Mouse (Mus musculus) monocyte, adult 2 months (primary cell): ENCODE results near the gene Baiap2l1.
"Not testable (repeated sequence)": the region's sequence is repeated elsewhere in the genome, so short reads cannot be mapped to it uniquely, and the experiment has no call there.

Source experiments
- DNase-seq, 2 experiments: peaks; one replicate each; pipeline ENCODE4 v3.0.0; 2022; ENCODE audit warnings: low spot score in 2 of 2, low read depth in 1 of 2

The Baiap2l1 gene

DNA sequence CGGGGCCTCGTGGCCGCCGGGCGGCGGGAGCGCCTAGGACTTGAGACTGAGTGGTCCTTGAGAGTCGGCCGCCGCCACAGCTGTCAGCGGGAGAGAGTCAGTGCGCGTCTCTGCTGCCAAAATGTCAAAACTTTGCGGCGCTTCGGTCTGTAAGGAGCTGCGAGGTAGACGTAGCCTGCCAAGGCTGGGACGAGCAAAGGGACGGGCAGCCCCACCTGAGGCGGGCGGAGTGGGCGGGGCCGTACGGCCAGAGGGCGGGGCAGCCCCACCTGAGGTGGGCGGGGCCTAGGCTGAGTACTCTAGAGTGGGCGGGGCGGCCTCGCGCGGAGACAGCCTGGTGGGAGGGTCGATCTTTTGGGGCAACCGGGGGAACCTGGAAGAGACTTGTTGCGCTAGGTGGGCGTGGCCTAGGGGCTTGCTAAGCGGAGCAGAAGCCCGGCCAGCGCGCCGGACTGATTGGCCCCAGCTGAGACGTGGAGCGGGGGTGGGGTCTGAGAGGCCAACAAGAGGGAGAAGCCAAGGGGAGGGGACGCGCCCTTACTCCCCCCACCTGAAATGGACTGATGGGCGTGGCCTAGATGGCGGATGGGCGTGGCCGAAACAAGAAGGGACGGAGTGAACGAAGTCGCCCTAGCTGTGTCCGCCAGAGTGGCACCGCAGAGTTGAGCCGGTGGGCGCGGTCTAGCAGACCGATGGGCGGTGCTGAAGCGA lies at the start of gene Baiap2l1:
Baiap2l1 (minus strand) TSS at position 232 of the 711 bp plus-strand sequence.
- peak; percentile 9 to 23 for DNase-seq

DNA sequence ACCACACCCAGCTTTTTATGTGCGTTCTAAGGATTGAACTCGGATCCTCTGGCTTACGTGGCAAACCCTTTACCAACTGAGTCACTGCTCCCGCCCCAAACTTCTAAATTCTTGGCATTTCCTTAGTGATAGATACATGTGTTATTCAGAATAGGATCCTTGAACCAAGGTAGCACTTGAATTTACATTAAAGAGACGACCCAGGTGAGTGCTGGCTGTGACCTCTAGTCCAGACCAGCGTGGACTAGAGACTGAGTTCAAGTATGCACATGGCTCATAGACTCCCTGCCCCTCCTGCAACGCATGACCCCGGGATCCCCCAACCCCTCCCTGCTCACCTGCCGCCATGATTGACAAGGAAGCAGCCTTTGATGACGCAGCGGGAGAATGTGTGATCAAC lies 48.3 kb upstream of the Baiap2l1 start:
- no peak for DNase-seq

DNA sequence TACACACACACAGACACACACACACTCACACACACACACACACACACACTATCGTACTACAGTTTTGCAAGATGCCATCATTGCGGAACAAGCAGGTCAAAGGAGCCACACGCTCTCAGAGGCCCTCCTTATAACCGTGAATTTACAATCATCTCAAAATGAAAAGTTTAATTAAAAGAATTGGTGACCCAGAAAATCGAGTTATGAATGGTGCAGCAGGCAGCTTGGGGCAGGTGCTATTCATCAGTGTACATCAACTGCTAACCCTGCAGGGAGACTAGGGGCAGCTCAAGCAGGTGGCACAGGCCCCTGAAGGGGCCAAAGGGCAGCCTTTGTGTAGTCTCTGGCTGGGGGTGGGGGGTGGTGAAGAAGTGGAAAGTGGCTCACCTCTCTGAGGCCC lies 42.9 kb upstream of the Baiap2l1 start:
- no peak for DNase-seq

DNA sequence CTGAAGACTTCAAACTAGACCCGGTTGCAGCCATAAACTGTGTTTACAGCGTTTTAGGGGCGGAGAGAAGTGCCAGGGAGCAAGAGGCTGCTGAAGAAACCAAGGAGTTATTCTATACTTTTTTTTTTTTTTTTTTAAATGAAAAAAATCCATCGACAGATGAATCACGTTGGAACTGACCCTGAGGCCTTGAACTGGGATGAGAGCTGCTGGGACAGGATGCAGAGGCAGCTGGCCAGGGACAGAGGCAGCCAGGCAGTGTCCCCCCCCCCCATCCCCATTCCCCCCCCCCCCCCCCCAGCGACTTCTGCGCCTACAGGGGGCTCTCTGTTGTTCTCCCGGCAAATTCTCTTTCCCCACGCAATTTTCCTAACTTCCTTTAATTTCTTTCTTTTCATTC lies 39.7 kb upstream of the Baiap2l1 start:
- DNase-seq, result no peak

DNA sequence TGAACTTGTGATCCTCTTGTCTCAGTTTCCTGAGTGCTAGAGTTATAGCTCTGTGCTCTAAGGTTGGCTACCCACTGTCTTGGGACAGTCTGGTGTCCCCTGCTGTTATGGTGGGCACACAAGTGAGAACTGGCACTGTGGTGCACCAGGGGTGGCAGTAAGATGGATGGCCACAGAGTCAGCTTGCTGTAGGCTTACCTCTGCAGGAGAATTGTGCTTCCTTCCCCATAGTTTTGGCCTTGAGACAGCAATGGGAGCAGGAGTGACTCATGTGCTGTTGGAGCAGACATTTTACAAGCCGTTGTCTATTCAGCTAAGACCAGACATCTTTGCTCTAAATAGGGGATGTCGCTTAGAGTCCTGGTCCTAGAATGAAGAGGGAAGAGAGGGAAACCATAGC lies 36.2 kb upstream of the Baiap2l1 start:
- no peak for DNase-seq

DNA sequence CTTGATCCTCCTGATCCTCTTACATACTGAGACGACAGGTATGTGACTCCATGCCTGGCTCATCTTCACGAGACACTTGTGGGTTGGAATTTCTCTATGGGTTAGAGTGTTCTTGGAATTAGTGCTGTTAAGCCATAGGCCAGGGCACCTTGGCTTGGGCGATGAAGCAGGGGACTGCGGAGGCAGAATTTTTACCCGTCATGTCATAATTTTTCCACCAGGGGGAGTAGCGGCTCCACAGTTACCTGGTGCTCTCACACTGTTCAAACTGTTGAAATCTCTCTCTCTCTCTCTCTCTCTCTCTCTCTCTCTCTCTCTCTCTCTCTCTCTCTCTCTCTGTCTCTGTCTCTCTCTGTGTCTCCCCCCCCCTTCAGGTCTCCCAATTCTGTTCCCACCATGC lies 29.9 kb upstream of the Baiap2l1 start:
- no peak for DNase-seq

DNA sequence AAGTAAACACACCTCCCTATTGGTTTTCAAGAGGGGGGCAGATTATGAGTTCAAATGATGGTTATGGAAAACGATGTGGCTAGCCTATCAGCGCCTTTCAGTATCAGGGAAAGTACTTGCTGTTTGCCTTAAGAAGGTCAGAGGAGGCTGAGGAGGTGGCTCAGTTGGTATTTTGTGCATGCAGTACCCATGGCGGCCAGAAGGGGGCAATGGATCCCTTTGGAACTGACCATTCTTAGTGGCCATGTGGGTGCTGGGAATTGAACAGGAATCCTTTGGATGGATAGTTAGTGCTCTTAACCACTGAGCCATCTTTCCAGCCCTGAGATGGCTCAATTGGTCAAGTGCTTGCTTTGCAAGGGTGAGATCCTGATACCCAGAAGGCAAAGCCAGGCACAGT lies 26.0 kb upstream of the Baiap2l1 start:
- no peak for DNase-seq

DNA sequence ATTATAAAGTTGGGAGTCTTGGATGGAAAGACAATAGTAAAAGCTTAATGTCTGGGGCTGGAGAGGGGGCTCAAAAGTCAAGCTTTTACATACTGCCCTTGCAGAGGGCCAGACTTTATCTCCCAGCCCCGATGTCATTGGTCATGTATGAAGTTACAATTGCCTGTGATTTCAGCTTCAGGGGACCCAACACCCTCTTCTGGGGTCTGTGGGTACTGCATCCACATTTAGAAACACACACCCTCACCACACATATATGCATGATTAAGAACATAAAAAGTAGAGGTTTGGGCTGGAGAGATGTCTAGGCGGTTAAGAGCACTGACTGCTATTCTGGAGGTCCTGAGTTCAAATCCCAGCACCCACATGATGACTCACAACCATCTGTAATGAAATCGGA lies 23.9 kb upstream of the Baiap2l1 start:
- DNase-seq, result no peak

DNA sequence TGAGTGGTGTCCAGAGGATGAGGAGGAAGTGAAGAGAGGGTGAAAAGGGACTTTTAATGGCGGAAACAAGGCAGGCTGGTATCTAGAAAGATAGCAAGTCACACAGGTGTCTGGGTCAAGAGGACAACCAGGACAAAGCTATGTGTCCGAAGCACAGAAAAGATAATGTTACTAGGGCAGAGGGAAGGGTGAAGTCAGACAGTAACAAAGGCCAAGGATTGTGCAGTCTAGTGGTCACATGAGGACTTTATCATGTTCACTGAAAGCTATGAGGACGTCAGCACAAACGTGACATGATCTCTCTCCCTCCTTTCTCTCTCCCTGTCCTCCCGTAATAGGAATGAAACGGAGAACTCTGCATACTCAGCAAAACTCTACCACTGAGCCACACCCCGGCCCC lies 22.8 kb upstream of the Baiap2l1 start:
- DNase-seq, result no peak

DNA sequence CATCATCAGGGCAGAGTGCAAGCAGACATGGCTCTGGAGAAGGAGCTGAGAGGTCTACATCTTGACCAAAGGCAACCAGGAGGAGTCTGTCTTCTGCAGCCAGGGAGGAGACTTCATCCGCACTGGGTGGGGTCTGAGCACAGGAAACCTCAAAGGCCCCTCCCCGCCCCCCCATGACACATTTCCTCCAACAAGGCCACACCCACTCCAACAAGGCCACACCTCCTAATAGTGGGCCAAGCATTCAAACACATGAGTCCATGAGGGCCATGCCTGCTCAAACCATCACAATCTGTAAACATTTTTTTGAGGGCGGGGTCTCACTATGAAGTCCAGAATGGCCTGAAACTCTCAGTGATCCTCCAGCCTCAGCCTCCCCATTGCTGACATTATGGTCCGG lies 21.5 kb upstream of the Baiap2l1 start:
- no peak for DNase-seq

DNA sequence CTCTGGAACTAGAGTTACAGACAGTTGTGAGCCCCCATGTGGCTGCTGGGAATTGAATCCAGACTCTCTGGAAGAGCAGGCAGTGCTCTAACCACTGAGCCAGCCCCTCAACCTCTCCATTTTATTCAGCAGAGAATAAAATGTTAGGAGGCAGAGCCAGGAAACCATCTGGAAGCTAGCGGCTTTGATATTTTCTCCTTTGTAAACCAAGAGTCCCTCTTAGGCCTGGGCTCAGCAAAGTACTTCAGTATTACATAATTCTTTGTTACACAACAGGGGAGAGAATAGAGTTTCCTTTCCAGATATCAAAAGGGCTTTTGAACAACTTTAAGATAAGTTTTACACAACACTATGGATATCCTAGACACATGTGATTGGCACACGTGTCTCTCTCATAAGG lies 15.0 kb upstream of the Baiap2l1 start:
- DNase-seq, result no peak

DNA sequence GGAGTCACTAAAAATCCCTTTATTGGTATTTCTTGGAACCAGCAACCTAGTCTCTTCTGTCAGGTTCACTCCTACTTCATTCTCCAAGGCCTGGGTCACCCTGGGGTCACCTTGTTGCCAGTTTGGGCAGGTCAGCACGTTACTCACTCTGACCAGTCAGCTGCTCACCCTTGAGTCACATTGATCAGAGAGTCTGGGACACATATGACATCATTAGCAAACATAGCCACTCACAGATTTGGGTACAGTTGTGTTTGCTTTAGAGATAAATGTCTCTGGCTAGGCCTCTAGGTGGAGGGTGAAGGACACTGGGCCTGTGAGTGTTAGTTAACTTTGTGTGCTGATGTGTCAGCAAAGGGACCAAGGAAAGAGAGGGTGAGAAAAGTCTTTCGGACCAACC lies 14.3 kb upstream of the Baiap2l1 start:
- DNase-seq, result no peak

DNA sequence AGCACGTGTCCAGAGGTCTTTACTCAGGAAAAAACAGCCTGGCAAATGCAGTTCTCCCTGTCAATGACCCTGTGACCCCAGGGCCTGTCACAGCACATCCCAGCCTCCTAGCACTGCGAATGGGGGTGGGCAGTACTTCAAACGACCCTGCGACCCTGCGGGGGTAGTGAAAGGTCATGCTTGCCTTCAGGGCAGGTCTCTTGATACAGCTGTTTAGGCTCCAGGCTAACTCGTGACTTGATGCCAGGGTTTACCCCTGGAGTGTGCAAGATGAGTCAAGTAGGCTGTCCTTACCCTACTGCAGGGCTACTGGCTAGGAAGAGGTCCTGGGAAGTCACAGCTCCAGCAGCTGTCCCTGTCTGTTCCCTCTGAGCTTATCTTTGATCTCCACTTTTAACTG lies 13.1 kb upstream of the Baiap2l1 start:
- DNase-seq, result no peak

DNA sequence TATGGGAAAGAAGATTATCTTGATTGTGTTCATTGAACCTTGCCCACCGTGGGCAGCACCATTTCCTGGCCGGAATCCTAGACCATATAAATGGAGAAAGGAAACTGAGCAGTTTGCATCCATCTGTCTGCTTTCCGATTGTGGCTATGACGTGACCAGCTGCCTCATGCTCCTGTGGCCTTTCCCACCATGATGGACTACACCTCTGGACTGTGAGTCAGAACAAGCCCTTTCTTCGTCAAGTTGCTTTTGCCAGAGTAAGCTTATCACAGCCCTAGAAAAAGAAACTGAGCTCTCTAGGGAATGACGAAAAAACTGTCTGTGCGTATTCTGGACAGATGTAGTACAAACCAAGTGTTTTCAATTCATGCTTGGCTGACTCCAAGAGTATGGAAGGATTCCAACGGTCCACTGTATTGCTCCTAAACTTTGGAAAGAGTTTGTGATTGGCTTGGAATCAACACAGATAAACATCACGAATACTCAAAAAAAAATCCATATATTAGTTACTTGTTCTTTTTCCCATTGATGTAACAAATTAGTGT lies 10.8 kb upstream of the Baiap2l1 start:
- DNase-seq, result no peak

DNA sequence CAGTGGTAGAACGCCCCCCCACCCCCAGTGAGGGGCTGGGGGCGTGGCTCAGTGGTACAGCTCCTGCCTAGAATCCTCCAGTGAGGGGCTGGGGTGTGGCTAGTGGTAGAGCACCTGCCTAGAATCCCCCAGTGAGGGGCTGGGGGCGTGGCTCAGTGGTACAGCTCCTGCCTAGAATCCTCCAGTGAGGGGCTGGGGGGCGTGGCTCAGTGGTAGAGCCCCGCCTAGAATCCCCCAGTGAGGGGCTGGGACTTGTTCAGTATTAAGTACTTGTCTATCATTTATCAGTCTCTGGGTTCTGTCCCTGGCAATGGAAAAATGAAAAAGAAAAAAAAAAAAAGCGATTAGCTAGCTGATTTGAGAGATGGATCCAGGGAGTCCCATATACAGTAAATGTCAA lies 8.6 kb upstream of the Baiap2l1 start:
- DNase-seq, result not testable (repeated sequence)

DNA sequence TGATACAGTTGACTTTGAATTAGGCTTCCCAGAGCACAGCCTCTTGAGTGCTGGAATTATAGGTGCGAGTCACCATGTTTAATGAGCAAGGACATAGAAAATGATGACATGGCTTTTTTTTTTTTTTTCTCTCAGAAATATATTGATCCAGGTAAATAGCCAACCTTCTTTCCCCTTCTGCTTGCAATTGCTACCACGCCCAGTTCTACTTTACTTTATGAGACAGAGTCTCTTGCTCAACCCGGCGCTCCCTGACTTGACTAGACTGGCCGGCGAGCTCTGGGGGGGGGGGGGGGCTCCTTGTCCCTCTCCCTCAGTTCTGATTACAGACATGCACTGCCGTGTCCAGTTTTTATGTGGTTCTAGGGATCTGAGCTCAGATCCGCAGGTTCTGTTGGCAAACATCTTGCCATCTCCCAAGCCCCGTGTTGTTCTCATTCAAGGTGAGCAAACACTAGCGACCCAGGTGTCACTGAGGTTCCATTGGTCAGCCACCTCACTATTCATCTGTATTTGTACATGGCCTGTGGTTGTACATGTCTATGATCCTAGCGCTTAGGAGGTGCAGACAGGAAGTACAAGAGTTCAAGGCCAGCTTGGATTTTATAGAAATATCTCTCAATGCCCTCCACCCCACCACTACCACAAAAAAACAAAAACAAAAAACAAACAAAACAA lies 6.9 kb upstream of the Baiap2l1 start:
- DNase-seq, result no peak

DNA sequence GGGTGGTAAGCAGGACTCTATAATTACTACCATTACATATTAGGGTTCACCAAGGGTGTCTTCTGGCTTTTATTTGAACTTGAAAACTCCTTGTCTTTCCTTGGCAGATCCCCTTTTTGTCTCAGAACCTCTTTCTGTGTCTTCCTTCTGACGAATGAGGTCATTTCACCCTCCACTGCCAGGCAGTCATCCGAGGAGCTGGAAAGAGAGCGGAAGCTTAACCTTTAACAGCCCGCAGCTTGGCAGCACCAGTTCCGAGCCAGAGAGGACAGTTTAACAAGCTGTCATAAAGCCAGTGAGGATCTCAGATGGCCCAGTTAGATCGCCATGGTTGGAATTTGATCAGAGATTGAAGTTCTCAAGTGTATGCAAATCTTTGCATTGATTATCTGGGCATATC lies 2.4 kb upstream of the Baiap2l1 start:
- DNase-seq, result no peak

DNA sequence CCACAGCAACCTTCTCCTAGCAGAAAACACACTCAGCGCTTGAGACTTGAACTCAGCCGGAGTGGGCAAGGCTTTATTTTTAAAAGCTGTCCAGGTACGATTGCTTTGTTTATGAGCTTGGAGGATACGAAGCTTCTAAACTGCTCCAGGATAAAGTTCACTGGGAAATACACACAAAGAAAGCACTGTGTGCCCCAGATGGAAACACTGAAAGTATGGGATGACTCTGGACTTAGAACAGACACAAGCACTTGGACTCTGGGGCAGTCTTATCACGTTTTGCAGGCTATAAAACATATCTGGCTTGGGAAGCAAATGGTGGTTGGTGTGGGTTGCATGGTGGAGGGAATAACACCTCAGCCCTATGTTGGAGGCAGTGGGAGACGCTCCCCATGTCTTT lies 2.0 kb upstream of the Baiap2l1 start:
- no peak for DNase-seq

DNA sequence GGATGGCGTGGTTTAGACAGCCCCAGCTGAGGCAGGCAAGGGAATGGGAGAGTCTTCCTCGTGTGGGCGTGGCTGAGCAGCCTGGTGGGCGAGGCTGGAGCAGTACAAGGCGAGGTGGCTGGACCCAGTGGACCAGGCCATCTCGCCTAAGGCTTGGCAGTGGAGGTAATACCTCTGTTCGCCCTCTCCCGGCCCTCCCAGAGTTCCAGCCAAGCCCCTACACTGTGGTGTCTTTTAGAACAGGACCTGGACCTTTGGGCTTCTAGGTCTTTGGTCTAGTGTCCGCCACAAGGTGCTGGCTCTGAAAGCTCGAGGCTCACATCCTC lies 643 bp upstream of the Baiap2l1 start:
- DNase-seq, result no peak

DNA sequence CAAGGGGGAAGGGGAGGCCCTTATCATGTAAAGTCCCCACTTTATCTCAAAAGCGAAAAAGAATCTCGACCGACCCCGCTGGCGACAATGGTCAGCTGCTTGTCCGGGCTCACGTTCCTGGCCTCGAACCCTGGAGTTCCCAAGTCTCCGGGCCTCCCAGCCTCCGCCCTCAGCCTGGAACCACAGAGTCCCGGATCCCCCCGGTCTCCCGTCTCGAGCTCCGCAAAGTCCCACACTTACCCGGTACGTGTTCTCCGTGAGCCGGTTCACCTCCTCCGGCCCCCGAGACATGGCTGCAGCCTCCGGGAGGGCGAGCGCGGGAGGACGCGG lies 396 bp downstream of the Baiap2l1 start:
- no peak for DNase-seq

DNA sequence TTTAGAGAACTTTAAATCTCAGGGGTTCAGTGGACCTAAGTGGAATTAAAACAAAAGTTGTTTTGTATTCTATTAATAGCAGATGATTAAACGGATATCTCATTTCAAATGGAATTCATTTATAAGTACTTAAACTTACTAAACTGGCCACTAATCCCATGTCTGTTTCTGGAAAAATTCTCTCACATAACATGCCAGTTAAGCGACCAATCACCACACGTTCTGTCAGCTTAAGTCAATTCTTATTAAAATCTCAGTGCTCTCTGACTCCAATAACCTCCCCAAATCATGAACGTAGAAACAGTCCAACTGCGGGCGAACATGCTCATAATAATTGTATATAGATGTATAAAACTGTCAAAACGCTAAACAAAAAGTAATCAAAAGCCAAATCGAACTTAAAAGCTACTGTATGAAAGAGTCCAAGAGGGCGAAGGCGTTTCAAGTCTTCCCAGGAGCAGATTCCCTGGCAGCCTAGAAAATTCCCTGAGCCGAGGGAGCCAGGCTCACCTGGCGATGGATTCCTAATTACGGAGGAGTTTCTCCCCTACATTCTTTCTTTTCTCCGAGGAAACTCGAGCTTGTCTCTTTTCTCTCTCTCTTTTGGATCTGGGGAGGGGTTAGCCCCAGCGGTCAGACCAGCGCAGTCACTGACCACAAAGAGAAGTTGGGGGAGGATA lies 996 bp downstream of the Baiap2l1 start:
- no peak for DNase-seq

DNA sequence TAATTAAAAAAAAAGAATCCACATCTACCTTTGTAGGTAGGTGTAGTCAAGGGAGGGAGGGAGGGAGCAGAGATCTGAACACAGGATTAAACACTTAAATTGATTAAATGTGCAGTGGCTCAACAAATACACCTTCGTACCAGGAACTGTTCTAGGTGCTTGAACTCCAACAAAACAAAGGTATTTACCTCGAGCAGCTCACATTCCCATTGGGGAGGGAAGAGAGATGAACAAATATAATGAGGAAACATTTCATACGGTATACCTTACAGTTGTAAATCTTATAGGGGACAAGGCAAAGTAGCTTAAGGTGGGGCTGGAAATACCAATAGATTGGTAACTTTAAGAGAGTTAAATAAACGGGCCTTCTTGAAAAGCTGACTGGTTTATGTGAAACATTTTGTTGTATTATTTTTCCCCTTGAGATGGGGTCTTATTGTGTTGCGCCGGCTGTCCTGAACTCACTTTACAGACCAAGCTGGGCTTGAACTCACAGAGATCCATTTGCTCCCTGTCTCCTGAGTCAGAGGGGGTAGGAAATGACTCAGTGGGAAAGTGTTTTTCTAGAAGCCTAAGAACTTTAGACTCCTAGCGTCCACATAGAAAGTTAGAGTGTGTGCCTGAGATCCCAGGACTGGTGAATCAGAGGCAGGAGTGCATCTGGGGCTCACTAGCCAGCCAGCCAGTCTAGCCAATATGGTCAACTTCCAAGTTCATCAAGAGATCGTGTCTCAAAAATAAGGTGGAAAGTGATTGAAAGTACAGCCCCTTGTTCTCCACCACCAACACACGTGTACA lies 5.5 kb downstream of the Baiap2l1 start:
- DNase-seq, result no peak
